Mouse (Mus musculus) MEL (cell line): ENCODE results near the gene Hdac4. TPM values are rescaled to one million over a fixed set of nuclear protein-coding genes. Genes with fewer than 3 reads are reported as not detected.

Experiments used
- DNase-seq: peaks from one replicate; pipeline ENCODE4 v3.0.0; 2011; ENCODE audit warnings: low read depth, low spot score
- H3K27ac ChIP-seq: 2 replicates; pipeline ENCODE4 v1.5.1; 2012; ENCODE audit warnings: low read depth, mild to moderate bottlenecking, control low read depth, low read length, moderate library complexity; ENCODE audit not compliant: control insufficient read depth
- H3K27me3 ChIP-seq, 2 experiments: fragments of 150-350 bp in 1 of 2; sonication (generic) in 1 of 2; 2 replicates each; pipeline ENCODE4 v1.6.1; 2012; ENCODE audit warnings: low read length in 2 of 2, mild to moderate bottlenecking in 2 of 2, improper control_type of control experiment in 1 of 2, moderate library complexity in 1 of 2; ENCODE audit not compliant: insufficient read depth in 2 of 2, control insufficient read depth in 1 of 2
- H3K36me3 ChIP-seq, 2 experiments: 2 replicates each; pipeline ENCODE4 v1.6.1; 2012 to 2014; ENCODE audit warnings: low read length in 2 of 2, improper control_type of control experiment in 1 of 2, inconsistent platforms in 1 of 2, mild to moderate bottlenecking in 1 of 2; ENCODE audit not compliant: insufficient read depth in 2 of 2, control insufficient read depth in 1 of 2
- H3K4me1 ChIP-seq, 2 experiments: fragments of 150-350 bp in 1 of 2; sonication (generic) in 1 of 2; 2 replicates each; pipeline ENCODE4 v1.6.1; 2012; ENCODE audit warnings: low read length in 2 of 2, improper control_type of control experiment in 1 of 2, mild to moderate bottlenecking in 1 of 2; ENCODE audit not compliant: insufficient read depth in 2 of 2, control insufficient read depth in 1 of 2
- H3K4me3 ChIP-seq, 2 experiments: fragments of 150-350 bp in 1 of 2; sonication (generic) in 1 of 2; 2 replicates each; pipeline ENCODE4 v1.5.1; 2012; ENCODE audit warnings: low read depth in 2 of 2, low read length in 2 of 2, mild to moderate bottlenecking in 2 of 2, moderate library complexity in 2 of 2, control low read depth in 1 of 2, improper control_type of control experiment in 1 of 2; ENCODE audit not compliant: control insufficient read depth in 1 of 2, insufficient read depth in 1 of 2
- H3K79me2 ChIP-seq: 2 replicates; pipeline ENCODE4 v1.6.1; 2012; ENCODE audit warnings: mild to moderate bottlenecking, low read length, moderate library complexity; ENCODE audit not compliant: control insufficient read depth, poor library complexity, insufficient read depth
- H3K9ac ChIP-seq: 2 replicates; pipeline ENCODE4 v1.6.1; 2012; ENCODE audit warnings: low read depth, mild to moderate bottlenecking, control low read depth, low read length, moderate library complexity; ENCODE audit not compliant: control insufficient read depth, poor library complexity, severe bottlenecking
- H3K9me3 ChIP-seq: fragments of 150-350 bp; sonication (generic); replicated peaks from 2 replicates; pipeline ENCODE4 v1.6.1; 2012; ENCODE audit warnings: mild to moderate bottlenecking, low read length, improper control_type of control experiment, moderate library complexity; ENCODE audit not compliant: insufficient read depth
- CTCF ChIP-seq, 3 experiments: IDR thresholded peaks in 2 of 3; conservative IDR thresholded peaks in 1 of 3; 2 replicates each; pipeline ENCODE4 v1.5.1; 2011 to 2012; ENCODE audit warnings: low read length in 3 of 3, low read depth in 2 of 3, mild to moderate bottlenecking in 2 of 3, improper control_type of control experiment in 1 of 3, inconsistent platforms in 1 of 3, mixed read lengths in 1 of 3, moderate library complexity in 1 of 3; ENCODE audit not compliant: control insufficient read depth in 1 of 3, insufficient read depth in 1 of 3, poor library complexity in 1 of 3, severe bottlenecking in 1 of 3
- E2F4 ChIP-seq: IDR thresholded peaks from 2 replicates; pipeline ENCODE4 v1.6.1; 2011; ENCODE audit warnings: low read depth, low read length, improper control_type of control experiment, borderline replicate concordance
- EP300 ChIP-seq, 2 experiments: IDR thresholded peaks; 2 replicates each; pipeline ENCODE4 v1.6.1; 2011; ENCODE audit warnings: improper control_type of control experiment in 2 of 2, low read length in 2 of 2, low read depth in 1 of 2, mild to moderate bottlenecking in 1 of 2
- ETS1 ChIP-seq: IDR thresholded peaks from 2 replicates; pipeline ENCODE4 v1.6.1; 2012; ENCODE audit warnings: low read depth, mild to moderate bottlenecking, inconsistent platforms, low read length, improper control_type of control experiment, moderate library complexity
- GATA1 ChIP-seq: IDR thresholded peaks from 2 replicates; pipeline ENCODE4 v1.6.1; 2011; ENCODE audit warnings: low read depth, low read length, improper control_type of control experiment
- KAT2A ChIP-seq: conservative IDR thresholded peaks from 2 replicates; pipeline ENCODE4 v1.6.1; 2012; ENCODE audit warnings: low read depth, low read length, improper control_type of control experiment, inconsistent platforms
- MAFK ChIP-seq: IDR thresholded peaks from 2 replicates; pipeline ENCODE4 v1.6.1; 2011; ENCODE audit warnings: low read depth, mild to moderate bottlenecking, low read length, improper control_type of control experiment, borderline replicate concordance
- MAX ChIP-seq: IDR thresholded peaks from 2 replicates; pipeline ENCODE4 v1.6.1; 2011; ENCODE audit warnings: low read length, improper control_type of control experiment
- MAZ ChIP-seq: IDR thresholded peaks from 2 replicates; pipeline ENCODE4 v1.6.1; 2012; ENCODE audit warnings: low read depth, mild to moderate bottlenecking, inconsistent platforms, low read length, improper control_type of control experiment
- MEF2A ChIP-seq: IDR thresholded peaks from 2 replicates; pipeline ENCODE4 v1.6.1; 2014; ENCODE audit warnings: low read depth, mild to moderate bottlenecking, inconsistent platforms, low read length, improper control_type of control experiment; ENCODE audit not compliant: poor library complexity, insufficient replicate concordance, severe bottlenecking; ENCODE audit errors: extremely low read depth
- MXI1 ChIP-seq: IDR thresholded peaks from 2 replicates; pipeline ENCODE4 v1.6.1; 2011; ENCODE audit warnings: mild to moderate bottlenecking, low read depth, low read length, improper control_type of control experiment
- NRF1 ChIP-seq: IDR thresholded peaks from 2 replicates; pipeline ENCODE4 v1.6.1; 2014; ENCODE audit warnings: low read depth, mild to moderate bottlenecking, inconsistent platforms, low read length, improper control_type of control experiment, moderate library complexity; ENCODE audit not compliant: poor library complexity, insufficient read depth, severe bottlenecking
- POLR2AphosphoS5 ChIP-seq: IDR thresholded peaks from 2 replicates; pipeline ENCODE4 v1.6.1; 2012; ENCODE audit warnings: low read depth, borderline replicate concordance, mild to moderate bottlenecking, inconsistent platforms, low read length, moderate library complexity, mixed read lengths
- RAD21 ChIP-seq: IDR thresholded peaks from 2 replicates; pipeline ENCODE4 v1.6.1; 2011; ENCODE audit warnings: mild to moderate bottlenecking, low read depth, low read length, improper control_type of control experiment
- RCOR1 ChIP-seq: IDR thresholded peaks from 2 replicates; pipeline ENCODE4 v1.6.1; 2012; ENCODE audit warnings: low read depth, mild to moderate bottlenecking, inconsistent platforms, low read length, improper control_type of control experiment
- SIN3A ChIP-seq: IDR thresholded peaks from 2 replicates; pipeline ENCODE4 v1.6.1; 2012; ENCODE audit warnings: low read length, improper control_type of control experiment, inconsistent platforms
- TAL1 ChIP-seq: IDR thresholded peaks from 2 replicates; pipeline ENCODE4 v1.6.1; 2012; ENCODE audit warnings: mild to moderate bottlenecking, inconsistent platforms, low read length, moderate library complexity, mixed read lengths
- TCF12 ChIP-seq: IDR thresholded peaks from 2 replicates; pipeline ENCODE4 v1.6.1; 2014; ENCODE audit warnings: low read depth, mild to moderate bottlenecking, inconsistent platforms, low read length, improper control_type of control experiment, moderate library complexity
- UBTF ChIP-seq: IDR thresholded peaks from 2 replicates; pipeline ENCODE4 v1.6.1; 2012; ENCODE audit warnings: low read depth, mild to moderate bottlenecking, inconsistent platforms, low read length, improper control_type of control experiment, moderate library complexity, borderline replicate concordance; ENCODE audit not compliant: insufficient read depth
- USF1 ChIP-seq: IDR thresholded peaks from 2 replicates; pipeline ENCODE4 v1.6.1; 2014; ENCODE audit warnings: low read depth, mild to moderate bottlenecking, inconsistent platforms, low read length, improper control_type of control experiment, moderate library complexity
- USF2 ChIP-seq, 2 experiments: IDR thresholded peaks; 2 replicates each; pipeline ENCODE4 v1.6.1; 2011 to 2012; ENCODE audit warnings: improper control_type of control experiment in 2 of 2, low read length in 2 of 2, borderline replicate concordance in 1 of 2, inconsistent platforms in 1 of 2, low read depth in 1 of 2, mild to moderate bottlenecking in 1 of 2; ENCODE audit not compliant: insufficient read depth in 1 of 2
- ZC3H11A ChIP-seq: IDR thresholded peaks from 2 replicates; pipeline ENCODE4 v1.6.1; 2012; ENCODE audit warnings: low read depth, mild to moderate bottlenecking, inconsistent platforms, low read length, improper control_type of control experiment
- ZKSCAN1 ChIP-seq: IDR thresholded peaks from 2 replicates; pipeline ENCODE4 v1.6.1; 2012; ENCODE audit warnings: low read depth, mild to moderate bottlenecking, inconsistent platforms, low read length, improper control_type of control experiment, moderate library complexity
- ZMIZ1 ChIP-seq: IDR thresholded peaks from 2 replicates; pipeline ENCODE4 v1.6.1; 2012; ENCODE audit warnings: low read depth, mild to moderate bottlenecking, inconsistent platforms, low read length, improper control_type of control experiment, moderate library complexity
- polyA plus RNA-seq, 2 experiments: library from polyadenylated mRNA; stranded (reverse) in 1 of 2; unstranded in 1 of 2; fragments of >175 nt in 1 of 2; fragments of >200 nt in 1 of 2; gene quantifications; 2 replicates each; pipeline versions ENCODE4 v1.2.1 to v1.2.4; 2012; ENCODE audit warnings: low replicate concordance in 2 of 2, low read depth in 1 of 2; ENCODE audit not compliant: insufficient read length in 2 of 2, insufficient read depth in 1 of 2, missing spikeins in 1 of 2
- total RNA-seq: library from RNA; depleted of rRNA; stranded (reverse); fragments of 300-350 nt; gene quantifications from 2 replicates; pipeline ENCODE4 v1.2.3, GENCODE M21; 2012

Gene Hdac4
- total and polyA plus RNA-seq, 3 experiments, result 11.0 to 19.5 (median 12.3) TPM

DNA sequence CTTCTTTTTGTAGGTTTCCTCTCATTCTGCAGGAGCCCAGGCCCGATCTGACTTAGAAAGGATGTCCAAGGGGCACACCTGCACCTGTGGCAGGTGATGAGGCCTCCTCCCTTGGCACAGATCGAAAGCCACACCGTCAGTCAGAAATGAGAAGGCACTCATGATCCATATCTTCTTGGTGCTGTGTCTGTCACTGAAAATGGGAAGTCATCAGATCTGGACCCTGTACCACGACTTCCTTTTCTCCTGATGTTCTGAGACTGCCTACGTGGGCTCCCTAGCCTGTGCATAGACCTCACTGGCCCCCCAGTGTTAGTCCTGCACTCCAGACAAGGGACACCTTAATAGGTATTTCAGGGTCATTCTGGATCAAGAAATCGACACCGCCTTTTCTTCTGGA lies 158.5 kb downstream of the Hdac4 start:
- H3K27me3 ChIP-seq, result no peaks in the 10 kb centered on the region
- TF ChIP-seq ZC3H11A (no peak), SIN3A (0 out of 2 replicates have a peak, but pooled peaks have one; percentile 27), RCOR1 (0 out of 2 replicates have a peak, but pooled peaks have one; percentile 44), EP300 (IDR thresholded peaks at IDR 0.05; ENCODE audit: low read depth in 1 of 2, low read length in 2 of 2) (peak in 1 of 2 experiments; percentile 64; a peak in 1 of 4 replicates), ZKSCAN1 (no peak), GATA1 (peak; percentile 24; the same call in 1 of the 2 replicates), UBTF (no peak), MAFK (no peak)
- TF ChIP-seq, all 39 proteins: peak for 4
- Histone ChIP-seq H3K9me3 (no peaks in the 10 kb centered on the region), H3K4me1 (peaks cover 0 to 4% of the 10 kb centered on the region in 2 experiments; a peak in 1 of 4 replicates), H3K4me3 (no peak overlapping the region), H3K27ac (no peak overlapping the region), H3K9ac (no peak overlapping the region), H3K36me3 (no peaks in the 10 kb centered on the region; a peak in 1 of 4 replicates), H3K79me2 (no peaks in the 10 kb centered on the region)
- DNase-seq, result peak; percentile 58

DNA sequence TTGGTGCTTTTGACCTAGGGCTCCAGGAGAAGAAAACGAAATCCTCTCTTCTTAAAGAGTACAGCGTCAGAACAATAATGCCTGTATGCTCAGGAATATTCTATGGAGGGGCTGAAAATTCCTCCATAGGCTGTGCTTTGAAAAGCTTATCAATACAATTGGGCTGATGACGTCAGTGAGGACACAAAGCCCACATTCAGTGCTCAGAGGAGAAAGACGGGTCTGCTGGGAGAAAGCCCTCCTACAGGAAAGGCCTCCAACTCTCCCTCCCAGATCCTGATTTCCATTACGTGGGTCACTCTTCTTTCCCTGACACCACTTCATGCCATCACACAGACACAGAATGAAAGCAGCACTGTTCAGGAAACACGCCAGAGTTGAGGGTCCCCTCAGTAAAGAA lies 159.7 kb downstream of the Hdac4 start:
- DNase-seq, result no peak
- Histone ChIP-seq H3K9ac (no peak overlapping the region), H3K27me3 (no peaks in the 10 kb centered on the region), H3K79me2 (no peaks in the 10 kb centered on the region), H3K9me3 (no peaks in the 10 kb centered on the region), H3K4me3 (no peak overlapping the region), H3K36me3 (no peaks in the 10 kb centered on the region; a peak in 1 of 4 replicates), H3K27ac (no peak overlapping the region), H3K4me1 (peaks cover 0 to 4% of the 10 kb centered on the region in 2 experiments; a peak in 1 of 4 replicates)
- TF ChIP-seq MXI1, result no peak
- no peak for TF ChIP-seq CTCF (IDR thresholded peaks at IDR 0.05 in 2 of 3, conservative IDR thresholded peaks at IDR 0.05 in 1 of 3; ENCODE audit: control insufficient read depth in 1 of 3, insufficient read depth in 1 of 3, low read depth in 2 of 3, low read length in 3 of 3, poor library complexity in 1 of 3, severe bottlenecking in 1 of 3)
- no peak for TF ChIP-seq GATA1
- no peak for TF ChIP-seq MAZ
- TF ChIP-seq ZKSCAN1, result no peak
- no peak for TF ChIP-seq POLR2AphosphoS5
- no peak for TF ChIP-seq MAFK
- no peak for TF ChIP-seq MAX
- TF ChIP-seq RCOR1, result no peak
- no peak for TF ChIP-seq TCF12
- TF ChIP-seq NRF1, result no peak
- TF ChIP-seq KAT2A, result no peak
- no peak for TF ChIP-seq E2F4
- TF ChIP-seq ETS1, result no peak
- no peak for TF ChIP-seq RAD21
- no peak for TF ChIP-seq USF1
- no peak for TF ChIP-seq MEF2A
- TF ChIP-seq USF2 (IDR thresholded peaks at IDR 0.05; ENCODE audit: borderline replicate concordance in 1 of 2, insufficient read depth in 1 of 2, low read depth in 1 of 2, low read length in 2 of 2), result no peak
- TF ChIP-seq ZMIZ1, result no peak
- TF ChIP-seq TAL1, result no peak
